Mouse (Mus musculus) bone marrow macrophage, adult 2 months (primary cell): ENCODE measurements around the gene Hsd11b2.

Source experiments
- CTCF ChIP-seq: IDR thresholded peaks from 2 replicates; pipeline ENCODE4 v1.5.1; 2012; ENCODE audit warnings: low read depth, mild to moderate bottlenecking, low read length, moderate library complexity
- POLR2A ChIP-seq: IDR thresholded peaks from 2 replicates; pipeline ENCODE4 v1.6.1; 2012; ENCODE audit warnings: mild to moderate bottlenecking, low read depth, low read length, borderline replicate concordance

GRCm38 (mm10) chr8:105499787-105500186 is 18.8 kb upstream of the Hsd11b2 start:
- no peak for TF ChIP-seq POLR2A
- no peak for TF ChIP-seq CTCF
